Mouse (Mus musculus): ENCODE measurements around the gene Sgms2.

DNA sequence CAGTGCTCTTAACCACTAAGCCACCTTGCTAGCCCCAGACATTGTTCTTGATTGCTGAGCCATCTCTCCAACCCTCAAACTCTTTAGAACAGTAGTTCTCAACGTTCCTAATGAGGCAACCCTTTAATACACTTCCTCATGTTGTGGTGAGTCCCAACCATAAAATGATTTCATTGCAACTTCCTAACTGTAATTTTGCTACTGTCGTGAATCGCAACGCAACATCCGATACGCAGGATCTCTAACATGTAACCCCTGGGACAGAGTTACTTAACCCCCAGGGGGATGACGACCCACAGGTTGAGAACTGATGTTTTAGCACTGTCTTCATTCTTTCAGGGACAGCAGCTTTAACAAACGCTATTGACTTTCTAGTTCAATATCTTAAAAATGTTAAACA lies 122.5 kb downstream of the Sgms2 start:
- no peak for TF ChIP-seq CTCF (IDR thresholded peaks at IDR 0.05; ENCODE audit: control insufficient read depth, insufficient read depth, insufficient read length)
- no peak for TF ChIP-seq FOSL1 (IDR thresholded peaks at IDR 0.05; ENCODE audit: insufficient read depth, low read length, poor library complexity, severe bottlenecking)
- no peak for TF ChIP-seq MYOD1 (IDR thresholded peaks at IDR 0.05; ENCODE audit: control insufficient read depth, insufficient read length, low read depth)
- no peak for TF ChIP-seq MAX (IDR thresholded peaks at IDR 0.05)
